ENCODE assay signal across 24 mouse cellular contexts in the genomic region with DNA sequence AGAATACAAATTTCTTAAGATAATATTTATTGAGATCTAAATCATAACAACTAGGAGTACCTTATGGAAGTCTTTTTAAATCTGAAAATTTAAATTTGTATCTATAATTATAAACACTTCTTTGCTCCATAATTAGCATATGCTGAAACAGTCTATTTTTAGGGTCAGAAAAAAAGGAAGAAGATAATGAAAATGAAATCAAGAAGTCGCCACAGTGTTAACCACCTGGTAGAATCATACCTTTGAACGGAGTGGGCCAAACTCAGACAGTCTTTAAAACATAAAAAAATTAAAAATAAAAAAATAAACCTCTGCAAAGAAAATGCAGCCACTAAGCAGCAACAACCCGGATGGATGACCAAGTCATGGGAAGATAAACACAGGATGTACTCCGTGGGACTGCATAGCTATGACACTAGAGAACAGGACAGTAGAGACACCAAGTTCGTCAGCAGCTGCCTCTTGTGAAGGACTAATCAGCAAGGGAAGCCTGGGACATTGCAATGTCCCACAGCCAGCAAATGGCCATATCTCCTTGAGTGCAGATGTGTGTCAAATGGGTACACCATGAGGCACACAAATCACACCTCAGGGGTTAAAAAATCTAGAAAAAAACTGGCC. TPM values are rescaled to one million over a fixed set of nuclear protein-coding genes. Genes with fewer than 3 reads are reported as not detected.
DNase-seq lines count a peak whose midpoint lies in the region; ATAC-seq and TF ChIP-seq lines count a peak whose summit lies in the region.
"Had no signal": no experiment of that assay in that cellular context is flagged by ENCODE, and none has a peak within 500 bp of the region (broad histone marks: within the 10 kb centered on the region; RNA-seq: fewer than 3 reads in every experiment).

No protein-coding gene starts in this region.

- H3K9ac ChIP-seq in liver, embryonic 15.5 days = no peak overlapping the region
- no peak overlapping the region for H3K9ac ChIP-seq in liver, embryonic 11.5 days (ENCODE audit: low read depth, low read length)
- H3K9ac ChIP-seq: embryonic facial prominence, embryonic 13.5 days; liver, embryonic 13.5 days; midbrain, embryonic 12.5 days; neural tube, embryonic 15.5 days had no signal

- no peak for DNase-seq in liver, embryonic 11.5 days (ENCODE audit: low spot score)
- DNase-seq in lung, postnatal 25 days (ENCODE audit: low spot score) = peak; percentile 37
- DNase-seq in splenic B cell, adult 2 months (ENCODE audit: low read depth, low spot score) = peak; percentile 57
- no peak for DNase-seq in urinary bladder, postnatal 25 days (ENCODE audit: low spot score)
- DNase-seq in layer of hippocampus, adult 18-20 months (ENCODE audit: low spot score in 2 of 2) = no peak
- no peak for DNase-seq in layer of hippocampus, adult 2 months (ENCODE audit: low spot score in 2 of 2)
- DNase-seq: adrenal gland, adult 2 months; cerebellum, postnatal 10 days; gastrocnemius, postnatal 14 days; kidney, postnatal 10 days; left cerebral cortex, postnatal 4 days; liver, embryonic 13.5 days; right cerebral cortex, postnatal 25 days; thymus, postnatal 25 days had no signal

- 0 out of 2 replicates have a peak, but pooled peaks have one; percentile 39 for ATAC-seq in liver, embryonic 15.5 days (ENCODE audit: insufficient read depth)
- ATAC-seq in liver, embryonic 11.5 days (replicated peaks; ENCODE audit: low FRiP score) = no peak
- ATAC-seq: forebrain, embryonic 14.5 days; hindbrain, embryonic 16.5 days; intestine, postnatal 0 days had no signal

- no peaks in the 10 kb centered on the region for H3K36me3 ChIP-seq in liver, embryonic 15.5 days (replicated peaks)
- H3K36me3 ChIP-seq in liver, embryonic 11.5 days (ENCODE audit: control insufficient read depth, insufficient read depth, low read length) = no peaks in the 10 kb centered on the region
- H3K36me3 ChIP-seq in splenic B cell, adult 2 months (ENCODE audit: control insufficient read depth, insufficient read depth, low read length, poor library complexity, severe bottlenecking) = no peaks in the 10 kb centered on the region
- H3K36me3 ChIP-seq: liver, embryonic 13.5 days had no signal

- H3K4me3 ChIP-seq in liver, embryonic 15.5 days (replicated peaks) = no peak overlapping the region
- no peak overlapping the region for H3K4me3 ChIP-seq in liver, embryonic 11.5 days (ENCODE audit: low read depth, low read length)
- H3K4me3 ChIP-seq in bone marrow, adult 2 months (replicated peaks; ENCODE audit: control insufficient read depth, low read depth, low read length) = peak overlapping the region; percentile 42
- H3K4me3 ChIP-seq in layer of hippocampus, adult 2 months = no peak overlapping the region
- H3K4me3 ChIP-seq: embryonic facial prominence, embryonic 13.5 days; liver, embryonic 13.5 days; midbrain, embryonic 12.5 days; myocyte; neural tube, embryonic 15.5 days had no signal

- no peak for TF ChIP-seq CTCF in bone marrow, adult 2 months (IDR thresholded peaks at IDR 0.05; ENCODE audit: control insufficient read depth, insufficient read depth, low read length)
- TF ChIP-seq CTCF in layer of hippocampus, adult 2 months (conservative IDR thresholded peaks at IDR 0.05) = no peak

- no peak overlapping the region for H3K4me2 ChIP-seq in liver, embryonic 15.5 days
- no peak overlapping the region for H3K4me2 ChIP-seq in liver, embryonic 11.5 days
- H3K4me2 ChIP-seq: embryonic facial prominence, embryonic 13.5 days; liver, embryonic 13.5 days; midbrain, embryonic 12.5 days; neural tube, embryonic 15.5 days had no signal

- H3K27me3 ChIP-seq in liver, embryonic 15.5 days = no peaks in the 10 kb centered on the region
- H3K27me3 ChIP-seq in liver, embryonic 11.5 days (replicated peaks; ENCODE audit: control insufficient read depth, insufficient read depth, low read length) = no peaks in the 10 kb centered on the region
- H3K27me3 ChIP-seq in splenic B cell, adult 2 months (ENCODE audit: control insufficient read depth, insufficient read depth, low read length, poor library complexity, severe bottlenecking) = no peaks in the 10 kb centered on the region
- H3K27me3 ChIP-seq: embryonic facial prominence, embryonic 13.5 days; liver, embryonic 13.5 days; midbrain, embryonic 12.5 days; neural tube, embryonic 15.5 days had no signal

- WGBS in liver, embryonic 15.5 days (ENCODE audit: insufficient replicate concordance) = 43% methylated on average over 5 of the region's 5 CpGs
- WGBS in liver, embryonic 11.5 days = 63% methylated on average over 5 of the region's 5 CpGs
- 19% methylated on average over 5 of the region's 5 CpGs for WGBS in bone marrow, adult 2 months

- H3K9me3 ChIP-seq in liver, embryonic 15.5 days (replicated peaks) = no peaks in the 10 kb centered on the region
- H3K9me3 ChIP-seq in liver, embryonic 11.5 days (ENCODE audit: control insufficient read depth, low read length) = no peaks in the 10 kb centered on the region
- H3K9me3 ChIP-seq: embryonic facial prominence, embryonic 13.5 days; liver, embryonic 13.5 days; midbrain, embryonic 12.5 days; neural tube, embryonic 15.5 days had no signal

- no peak for TF ChIP-seq POLR2A in bone marrow, adult 2 months (IDR thresholded peaks at IDR 0.05; ENCODE audit: borderline replicate concordance, control insufficient read depth, low read depth, low read length)

- H3K4me1 ChIP-seq in liver, embryonic 15.5 days (replicated peaks) = peaks cover 31% of the 10 kb centered on the region
- H3K4me1 ChIP-seq in liver, embryonic 11.5 days (replicated peaks; ENCODE audit: control insufficient read depth, insufficient read depth, low read length) = no peaks in the 10 kb centered on the region; the same call in none of the 2 replicates
- peaks cover 5% of the 10 kb centered on the region for H3K4me1 ChIP-seq in bone marrow, adult 2 months (ENCODE audit: control insufficient read depth, insufficient read depth, low read length)
- H3K4me1 ChIP-seq: midbrain, embryonic 12.5 days had no signal

- no peak overlapping the region for H3K27ac ChIP-seq in liver, embryonic 15.5 days (replicated peaks)
- no peak overlapping the region for H3K27ac ChIP-seq in liver, embryonic 11.5 days (ENCODE audit: low read depth, low read length)
- H3K27ac ChIP-seq in bone marrow, adult 2 months (ENCODE audit: control insufficient read depth, insufficient read depth, low read depth, low read length, poor library complexity) = peak overlapping the region; percentile 48; the same call in 1 of the 2 replicates
- no peak overlapping the region for H3K27ac ChIP-seq in layer of hippocampus, adult 2 months
- H3K27ac ChIP-seq: embryonic facial prominence, embryonic 13.5 days; liver, embryonic 13.5 days; macrophage; midbrain, embryonic 12.5 days; neural tube, embryonic 15.5 days had no signal

RNA-seq across cellular contexts. Expression of a gene that starts 24.1 kb away (rescaled TPM):
- 2.8 and 3.4 TPM in 2 replicates for polyA plus RNA-seq in liver, embryonic 15.5 days (2015; fragmentation: Nextera tagmentation; extraction: Ambion mirVana)
- 7.3 and 8.3 TPM in 2 replicates for polyA plus RNA-seq in liver, embryonic 11.5 days (2014; fragmentation: Nextera tagmentation; extraction: Ambion mirVana)
- polyA plus RNA-seq in bone marrow, adult 2 months (2011; ENCODE audit: insufficient read depth, insufficient read length, low replicate concordance, missing spikeins) = 7.9 and 17.7 TPM in 2 replicates
- total RNA-seq in layer of hippocampus, adult 18-20 months (2021) = 10 to 100 TPM; 48.5 to 49.5 TPM
- total RNA-seq in layer of hippocampus, adult 2 months (2021) = 10 to 100 TPM; 45.5 to 49.1 TPM

Comparison
In these comparisons a context has a peak if more than half of its experiments do, and no peak if none do; other contexts are left out.
1. DNase-seq: peak in lung, postnatal 25 days (single experiment) and splenic B cell, adult 2 months (single experiment); none in liver, embryonic 11.5 days (single experiment), urinary bladder, postnatal 25 days (single experiment), layer of hippocampus, adult 18-20 months (0 of 2) and layer of hippocampus, adult 2 months (0 of 2).